Mouse (Mus musculus) MEL (cell line): Measurements from ENCODE around the gene Pygm.

Experiments used
- CTCF ChIP-seq, 3 experiments: IDR thresholded peaks in 2 of 3; conservative IDR thresholded peaks in 1 of 3; 2 replicates each; pipeline ENCODE4 v1.5.1; 2011 to 2012; ENCODE audit warnings: low read length in 3 of 3, low read depth in 2 of 3, mild to moderate bottlenecking in 2 of 3, improper control_type of control experiment in 1 of 3, inconsistent platforms in 1 of 3, mixed read lengths in 1 of 3, moderate library complexity in 1 of 3; ENCODE audit not compliant: control insufficient read depth in 1 of 3, insufficient read depth in 1 of 3, poor library complexity in 1 of 3, severe bottlenecking in 1 of 3
- MXI1 ChIP-seq: IDR thresholded peaks from 2 replicates; pipeline ENCODE4 v1.6.1; 2011; ENCODE audit warnings: mild to moderate bottlenecking, low read depth, low read length, improper control_type of control experiment
- POLR2A ChIP-seq, 2 experiments: IDR thresholded peaks; 2 replicates each; pipeline ENCODE4 v1.6.1; 2011 to 2012; ENCODE audit warnings: low read length in 2 of 2, mild to moderate bottlenecking in 2 of 2, control low read depth in 1 of 2, improper control_type of control experiment in 1 of 2, low read depth in 1 of 2, moderate library complexity in 1 of 2; ENCODE audit not compliant: control insufficient read depth in 1 of 2, insufficient read depth in 1 of 2, poor library complexity in 1 of 2
- ZC3H11A ChIP-seq: IDR thresholded peaks from 2 replicates; pipeline ENCODE4 v1.6.1; 2012; ENCODE audit warnings: low read depth, mild to moderate bottlenecking, inconsistent platforms, low read length, improper control_type of control experiment

DNA sequence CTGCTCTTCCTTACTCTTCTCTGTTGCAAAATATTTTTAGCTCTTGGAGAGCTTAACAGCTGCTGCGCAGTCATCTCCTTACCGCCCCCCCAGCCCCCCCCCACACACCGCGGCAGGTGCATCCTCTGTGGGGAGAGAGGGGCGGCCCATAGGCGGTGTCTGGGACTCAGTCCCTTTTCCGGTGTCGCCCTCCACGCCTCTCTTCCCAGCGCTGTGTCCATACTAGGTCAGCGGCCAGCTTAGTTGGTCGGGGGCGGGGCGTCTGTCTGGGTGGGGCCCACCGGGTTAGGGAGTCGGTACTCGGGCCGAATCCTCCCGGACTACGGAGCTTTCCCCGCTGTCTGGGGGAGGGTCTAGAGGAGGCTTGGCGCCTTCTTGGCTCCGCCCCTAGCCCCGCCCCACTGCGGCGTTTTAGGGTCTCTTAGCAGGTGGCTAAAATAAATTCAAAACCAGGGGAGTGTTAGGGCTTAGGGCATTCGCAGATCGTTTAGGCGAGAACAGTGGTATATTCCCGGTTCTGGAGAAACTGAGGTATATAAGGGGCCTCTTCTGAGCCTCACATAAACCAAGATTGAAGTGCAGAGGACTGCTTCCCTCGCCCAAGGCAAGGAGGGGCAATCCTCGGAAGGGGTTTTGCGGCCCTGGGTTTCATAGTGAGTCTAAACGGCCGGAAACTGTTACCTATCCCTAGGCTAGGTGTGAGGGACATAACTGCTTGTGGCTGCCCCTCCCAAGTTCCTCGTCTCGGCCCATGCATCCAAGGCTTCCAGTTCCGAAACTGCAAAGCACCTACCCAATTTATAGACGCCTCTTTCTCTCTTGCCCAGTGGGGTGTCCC lies 14.5 kb downstream of the Pygm start:
- TF ChIP-seq CTCF (IDR thresholded peaks at IDR 0.05 in 2 of 3, conservative IDR thresholded peaks at IDR 0.05 in 1 of 3; ENCODE audit: control insufficient read depth in 1 of 3, insufficient read depth in 1 of 3, low read depth in 2 of 3, low read length in 3 of 3, poor library complexity in 1 of 3, severe bottlenecking in 1 of 3) (no peak), POLR2A (IDR thresholded peaks at IDR 0.05; ENCODE audit: control insufficient read depth in 1 of 2, insufficient read depth in 1 of 2, low read depth in 1 of 2, low read length in 2 of 2, poor library complexity in 1 of 2) (no peak), MXI1 (no peak), ZC3H11A (no peak)
